Mouse (Mus musculus) hindbrain, embryonic 15.5 days (tissue): ENCODE data around the gene Sept9. TPM values are rescaled to one million over a fixed set of nuclear protein-coding genes. Genes with fewer than 3 reads are reported as not detected.
"Not testable (repeated sequence)": the region's sequence is repeated elsewhere in the genome, so short reads cannot be mapped to it uniquely, and the experiment has no call there.

Experiments used
- ATAC-seq: fragments of 200-750 bp; cut with Nextera tagmentation; 2 replicates; pipeline ENCODE4 v1.8.0; 2017; ENCODE audit warnings: low read depth, moderate number of reproducible peaks, moderate TSS enrichment; ENCODE audit not compliant: low FRiP score
- H3K27ac ChIP-seq: fragments of 300-500 bp; sonication (generic); replicated peaks from 2 replicates; pipeline ENCODE4 v1.5.1; 2015; ENCODE audit warnings: mild to moderate bottlenecking, inconsistent platforms
- H3K27me3 ChIP-seq: fragments of 300-500 bp; sonication (generic); 2 replicates; pipeline ENCODE4 v1.6.1; 2015; ENCODE audit warnings: control low read depth, inconsistent platforms
- H3K36me3 ChIP-seq: fragments of 300-500 bp; sonication (generic); 2 replicates; pipeline ENCODE4 v1.6.1; 2015; ENCODE audit warnings: control low read depth, inconsistent platforms
- H3K4me1 ChIP-seq: fragments of 300-500 bp; sonication (generic); replicated peaks from 2 replicates; pipeline ENCODE4 v1.6.1; 2015; ENCODE audit warnings: control low read depth, inconsistent platforms
- H3K4me2 ChIP-seq: fragments of 300-500 bp; sonication (generic); 2 replicates; pipeline ENCODE4 v1.6.1; 2015; ENCODE audit warnings: moderate library complexity, mild to moderate bottlenecking, inconsistent platforms
- H3K4me3 ChIP-seq: fragments of 300-500 bp; sonication (generic); 2 replicates; pipeline ENCODE4 v1.5.1; 2015; ENCODE audit warnings: mild to moderate bottlenecking, inconsistent platforms
- H3K9ac ChIP-seq: fragments of 300-500 bp; sonication (generic); 2 replicates; pipeline ENCODE4 v1.6.1; 2015; ENCODE audit warnings: inconsistent platforms
- H3K9me3 ChIP-seq: fragments of 300-500 bp; sonication (generic); 2 replicates; pipeline ENCODE4 v1.6.1; 2016; ENCODE audit warnings: control low read depth, inconsistent platforms
- WGBS: fragments of 180-500 bp; shearing (Covaris S2); methylation state at CpG from one replicate; pipeline ENCODE4 v1.1.7; 2015; 5-methylcytosine and 5-hydroxymethylcytosine counted together
- polyA plus RNA-seq: library from polyadenylated mRNA; unstranded; fragments of >200 nt; fragmentation: Nextera tagmentation; extraction: Ambion mirVana; gene quantifications from 2 replicates; pipeline ENCODE4 v1.2.1, GENCODE M21; 2015

The Sept9 gene
- polyA plus RNA-seq, 1 experiment from 2014 or later, result 111 TPM

- 88% methylated on average over 15 of the region's 15 CpGs for WGBS
- Histone ChIP-seq H3K9ac (no peak overlapping the region), H3K27me3 (no peaks in the 10 kb centered on the region), H3K4me1 (peaks cover 55% of the 10 kb centered on the region), H3K36me3 (no peaks in the 10 kb centered on the region), H3K27ac (no peak overlapping the region), H3K4me3 (no peak overlapping the region), H3K4me2 (no peak overlapping the region), H3K9me3 (no peaks in the 10 kb centered on the region)
- no peak for ATAC-seq
These were observed 123.5 kb downstream of the Sept9 start for GRCm38 (mm10) chr11:117322730-117323579.

DNA sequence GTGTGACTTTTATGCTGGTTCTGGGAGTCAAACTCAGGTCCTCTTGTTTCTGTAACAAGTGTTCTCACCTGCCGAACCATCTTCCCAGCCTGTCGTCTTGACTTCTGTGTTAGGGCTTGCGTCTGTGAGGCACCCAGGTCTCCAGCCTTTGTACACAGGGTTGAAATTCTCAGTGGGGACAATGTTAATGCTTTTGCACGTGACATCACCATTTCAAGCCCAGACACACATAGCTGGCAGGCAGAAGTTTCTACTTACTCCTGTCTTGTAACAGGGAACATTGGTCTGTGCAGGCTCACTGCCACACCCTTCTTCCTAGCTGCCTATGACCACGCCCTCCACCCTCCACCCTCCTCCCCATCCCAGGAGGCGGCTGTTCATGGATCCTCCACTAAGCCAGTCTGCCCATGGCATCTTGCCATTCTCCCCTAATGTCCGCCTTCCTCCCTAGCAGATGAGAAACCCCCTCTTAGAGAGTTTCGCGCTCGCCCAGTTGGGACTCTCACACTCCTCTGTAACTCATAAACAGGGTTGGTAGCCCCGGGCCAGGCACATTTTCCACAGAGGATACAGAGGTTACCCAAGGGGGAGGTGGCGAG lies 124.6 kb downstream of the Sept9 start:
- Histone ChIP-seq H3K4me1 (peaks cover 44% of the 10 kb centered on the region), H3K36me3 (no peaks in the 10 kb centered on the region), H3K9ac (no peak overlapping the region), H3K4me2 (no peak overlapping the region), H3K4me3 (no peak overlapping the region), H3K27ac (no peak overlapping the region), H3K9me3 (no peaks in the 10 kb centered on the region), H3K27me3 (no peaks in the 10 kb centered on the region)
- WGBS, result 57% methylated on average over 12 of the region's 12 CpGs
- ATAC-seq, result no peak

DNA sequence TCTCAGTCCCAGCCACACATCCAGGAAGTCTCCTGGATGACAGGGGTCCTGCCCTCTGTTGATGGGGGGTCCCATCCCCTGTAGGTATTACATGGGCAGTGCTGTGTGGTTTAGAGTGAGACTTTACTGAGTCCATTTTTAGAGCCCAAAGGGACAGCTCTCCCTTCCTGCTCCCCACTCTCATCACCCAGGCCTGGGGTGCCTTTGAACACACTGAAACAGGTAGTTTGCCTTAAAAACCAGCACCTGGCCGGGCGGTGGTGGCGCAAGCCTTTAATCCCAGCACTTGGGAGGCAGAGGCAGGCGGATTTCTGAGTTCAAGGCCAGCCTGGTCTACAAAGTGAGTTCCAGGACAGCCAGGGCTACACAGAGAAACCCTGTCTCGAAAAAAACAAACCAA lies 125.3 kb downstream of the Sept9 start:
- WGBS, result 91% methylated on average over 5 of the region's 5 CpGs
- not testable (repeated sequence) for H3K27me3 ChIP-seq, H3K4me2 ChIP-seq, H3K9ac ChIP-seq, H3K9me3 ChIP-seq, H3K4me3 ChIP-seq, ATAC-seq, H3K27ac ChIP-seq, H3K36me3 ChIP-seq
- peaks cover 38% of the 10 kb centered on the region for H3K4me1 ChIP-seq

DNA sequence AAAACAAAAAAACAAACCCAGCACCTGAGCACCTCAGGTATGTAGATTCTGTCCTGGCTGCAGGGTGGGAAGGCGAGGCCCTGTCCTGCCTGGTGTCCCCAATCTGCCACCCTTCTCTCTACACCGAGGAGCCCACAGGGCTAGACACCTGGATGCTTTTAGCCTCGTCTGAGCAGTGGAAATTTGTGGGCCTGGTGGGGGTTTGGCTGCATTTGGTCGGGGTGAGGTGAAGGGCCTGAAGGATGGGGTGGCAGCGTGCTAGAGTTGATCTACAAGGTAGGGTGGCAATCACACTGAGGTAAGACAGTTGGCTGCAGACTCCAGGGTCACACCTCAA lies 125.6 kb downstream of the Sept9 start:
- no peaks in the 10 kb centered on the region for H3K9me3 ChIP-seq
- H3K4me2 ChIP-seq, result no peak overlapping the region
- H3K27ac ChIP-seq, result no peak overlapping the region
- H3K36me3 ChIP-seq, result no peaks in the 10 kb centered on the region
- H3K27me3 ChIP-seq, result no peaks in the 10 kb centered on the region
- no peak overlapping the region for H3K4me3 ChIP-seq
- 83% methylated on average over 5 of the region's 5 CpGs for WGBS
- no peak for ATAC-seq
- H3K9ac ChIP-seq, result no peak overlapping the region
- peaks cover 36% of the 10 kb centered on the region for H3K4me1 ChIP-seq

- Histone ChIP-seq H3K9ac (no peak overlapping the region), H3K9me3 (no peaks in the 10 kb centered on the region), H3K4me1 (peaks cover 36% of the 10 kb centered on the region), H3K27me3 (no peaks in the 10 kb centered on the region), H3K4me2 (no peak overlapping the region), H3K4me3 (no peak overlapping the region), H3K27ac (no peak overlapping the region), H3K36me3 (no peaks in the 10 kb centered on the region)
- 47% methylated on average over 12 of the region's 12 CpGs for WGBS
- no peak for ATAC-seq
These were observed 126.1 kb downstream of the Sept9 start for GRCm38 (mm10) chr11:117325468-117326139.

DNA sequence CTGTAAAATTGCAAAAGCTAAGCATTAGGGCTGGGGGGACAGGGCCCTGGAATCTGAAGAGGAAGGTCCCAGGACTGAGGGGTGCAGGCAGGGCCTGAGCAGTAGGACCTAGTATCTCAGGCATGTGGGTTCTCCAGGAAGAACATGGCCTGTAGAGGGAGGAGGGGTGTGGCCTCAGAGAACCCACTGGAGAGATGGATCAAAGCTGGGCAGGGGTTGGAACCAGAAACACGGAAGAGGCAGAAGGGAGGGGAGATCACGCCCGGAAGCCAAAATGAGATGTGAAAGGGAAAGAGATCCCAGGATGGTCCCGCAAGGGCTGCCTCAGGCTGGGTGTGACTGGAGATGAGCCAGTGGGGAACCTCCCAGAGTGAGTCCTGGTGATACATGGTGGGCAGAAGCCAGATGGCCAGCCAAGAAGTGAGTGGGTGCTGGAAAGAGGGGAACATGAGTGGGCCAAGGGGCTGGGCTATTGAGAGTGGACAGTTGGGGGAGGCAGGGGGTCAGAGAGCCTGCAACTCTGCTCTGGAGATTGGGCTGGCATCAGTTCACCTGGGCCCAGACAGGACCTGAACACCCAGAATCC lies 126.8 kb downstream of the Sept9 start:
- no peaks in the 10 kb centered on the region for H3K27me3 ChIP-seq
- H3K36me3 ChIP-seq, result no peaks in the 10 kb centered on the region
- 59% methylated on average over 4 of the region's 4 CpGs for WGBS
- H3K4me3 ChIP-seq, result no peak overlapping the region
- H3K9ac ChIP-seq, result no peak overlapping the region
- no peaks in the 10 kb centered on the region for H3K9me3 ChIP-seq
- no peak overlapping the region for H3K27ac ChIP-seq
- no peak overlapping the region for H3K4me2 ChIP-seq
- no peak for ATAC-seq
- H3K4me1 ChIP-seq, result peaks cover 41% of the 10 kb centered on the region

DNA sequence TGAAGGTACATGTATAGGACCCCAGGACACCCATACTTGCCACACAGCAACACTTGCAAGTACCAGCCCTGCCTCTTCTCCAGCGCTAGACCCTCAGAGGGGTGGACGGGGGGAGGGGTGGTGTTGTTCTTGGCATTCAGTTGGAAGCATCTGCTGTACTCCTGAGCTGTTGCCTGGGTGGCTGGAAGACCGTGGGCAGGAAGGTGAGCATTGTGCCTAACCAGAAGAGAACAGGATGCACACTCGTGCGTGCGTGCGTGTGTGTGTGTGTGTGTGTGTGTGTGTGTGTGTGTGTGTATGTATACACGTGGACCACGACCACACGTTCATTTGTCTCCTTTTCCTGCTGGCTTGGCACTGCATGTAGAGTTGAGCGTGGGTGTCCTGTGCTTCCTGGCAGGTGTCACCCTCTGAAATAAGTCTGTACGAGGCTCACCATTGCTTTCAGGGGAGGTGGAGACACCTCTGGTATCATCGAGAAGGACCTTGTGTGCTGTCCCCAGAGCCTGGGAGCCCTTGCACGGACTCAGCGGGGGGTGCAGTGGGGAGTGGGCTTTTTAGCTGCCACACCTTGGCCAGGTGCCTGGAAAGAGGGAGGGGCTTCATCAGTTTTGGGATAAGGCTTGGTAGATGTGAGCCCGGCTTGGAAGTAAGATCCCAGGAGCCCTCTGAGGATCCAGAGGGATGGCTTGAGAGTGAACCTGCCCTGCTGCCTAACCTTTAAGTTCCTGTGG lies 127.6 kb downstream of the Sept9 start:
- Histone ChIP-seq H3K4me1 (peaks cover 48% of the 10 kb centered on the region), H3K4me2 (no peak overlapping the region), H3K27me3 (no peaks in the 10 kb centered on the region), H3K9ac (no peak overlapping the region), H3K27ac (no peak overlapping the region), H3K9me3 (no peaks in the 10 kb centered on the region), H3K36me3 (no peaks in the 10 kb centered on the region), H3K4me3 (no peak overlapping the region)
- no peak for ATAC-seq
- 61% methylated on average over 16 of the region's 16 CpGs for WGBS

DNA sequence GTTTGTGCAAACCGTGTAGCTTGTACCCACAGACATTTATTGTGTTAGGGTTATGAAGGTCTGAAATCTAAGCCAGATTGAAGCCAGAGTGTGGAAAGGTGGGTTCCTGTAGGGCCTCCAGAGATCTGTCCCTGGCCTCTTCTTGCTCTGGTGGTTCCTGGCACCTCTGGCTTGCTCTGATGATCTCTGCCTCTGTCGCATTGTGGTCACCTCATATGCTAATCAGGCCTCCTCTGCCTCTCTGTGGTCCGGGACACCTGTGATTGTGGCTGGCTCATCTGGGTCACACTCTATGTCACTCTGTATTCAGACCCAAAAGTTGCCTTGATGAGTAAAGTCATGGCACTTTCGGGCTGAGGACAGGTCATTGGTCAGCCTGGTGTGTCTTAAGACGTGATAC lies 128.2 kb downstream of the Sept9 start:
- Histone ChIP-seq H3K4me2 (no peak overlapping the region), H3K9ac (no peak overlapping the region), H3K27me3 (no peaks in the 10 kb centered on the region), H3K4me1 (peaks cover 48% of the 10 kb centered on the region), H3K4me3 (no peak overlapping the region), H3K36me3 (no peaks in the 10 kb centered on the region), H3K9me3 (no peaks in the 10 kb centered on the region), H3K27ac (no peak overlapping the region)
- no peak for ATAC-seq
- WGBS, result 82% methylated on average over 5 of the region's 5 CpGs

DNA sequence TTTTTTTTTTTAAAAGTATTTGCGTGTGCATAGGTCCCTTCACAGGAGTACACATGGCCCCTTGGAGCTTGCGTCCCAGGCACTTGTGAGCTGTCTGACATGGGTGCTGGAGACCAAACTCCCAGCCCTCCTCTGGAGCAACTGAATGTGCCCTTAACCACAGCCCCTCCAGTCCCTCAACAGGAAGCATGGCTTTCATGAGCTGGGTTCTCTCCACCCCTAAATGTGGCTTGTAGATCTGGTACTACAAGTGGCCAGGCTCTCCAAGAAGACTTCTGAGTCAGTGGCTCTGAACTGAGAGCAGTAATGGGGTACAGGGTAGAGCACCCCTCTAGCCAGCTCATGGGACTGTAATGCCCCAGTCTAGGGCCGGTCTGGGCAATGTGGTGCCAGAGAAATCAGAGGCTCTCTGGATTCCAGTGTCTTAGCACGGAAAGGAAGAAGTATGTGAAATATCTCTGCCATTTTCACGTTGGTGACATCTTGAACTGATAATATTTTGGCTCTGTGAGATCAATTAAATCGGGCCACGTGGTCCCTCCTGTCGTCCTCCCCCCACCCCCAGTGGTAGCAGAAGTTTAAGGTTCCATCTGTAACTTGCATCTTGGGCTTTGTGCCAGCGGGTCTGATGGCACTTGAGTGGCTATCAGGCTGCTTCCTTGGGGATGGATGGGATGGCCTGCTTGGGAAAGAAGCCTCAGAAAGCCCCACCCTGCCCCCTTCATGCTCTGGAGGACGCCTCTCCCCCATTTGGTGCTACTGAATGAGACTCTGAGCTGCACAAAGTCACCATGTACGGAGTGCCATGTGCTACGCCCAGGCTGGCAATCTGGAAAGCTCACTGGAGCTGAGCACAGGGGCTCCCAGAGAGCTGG lies 130.9 kb downstream of the Sept9 start:
- Histone ChIP-seq H3K4me3 (no peak overlapping the region), H3K36me3 (no peaks in the 10 kb centered on the region), H3K27ac (peak overlapping the region; percentile 94), H3K9me3 (no peaks in the 10 kb centered on the region), H3K4me1 (peaks cover 64% of the 10 kb centered on the region), H3K9ac (peak overlapping the region; percentile 73; the same call in 1 of the 2 replicates), H3K4me2 (peak overlapping the region; percentile 67), H3K27me3 (no peaks in the 10 kb centered on the region)
- 70% methylated on average over 12 of the region's 12 CpGs for WGBS
- no peak for ATAC-seq

DNA sequence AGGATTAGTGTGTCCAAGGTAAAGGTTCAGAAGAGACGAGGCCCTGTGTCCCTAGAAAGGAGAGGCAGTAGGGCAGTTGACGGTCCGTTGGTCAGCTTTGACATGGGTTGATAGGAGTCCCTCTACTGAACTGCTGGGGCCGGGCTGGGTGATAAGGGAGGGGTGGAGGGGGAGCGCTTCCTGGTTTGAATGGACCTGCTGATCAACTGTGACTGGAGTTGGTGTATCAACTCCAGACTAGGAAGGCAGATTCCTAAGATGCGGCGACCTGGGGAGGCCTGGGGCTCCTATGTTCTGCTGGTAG lies 131.4 kb downstream of the Sept9 start:
- H3K4me3 ChIP-seq, result no peak overlapping the region; the same call in 1 of the 2 replicates
- peak overlapping the region; percentile 73; the same call in 1 of the 2 replicates for H3K9ac ChIP-seq
- H3K4me2 ChIP-seq, result peak overlapping the region; percentile 67
- ATAC-seq, result no peak
- H3K36me3 ChIP-seq, result no peaks in the 10 kb centered on the region
- peak overlapping the region; percentile 94 for H3K27ac ChIP-seq
- no peaks in the 10 kb centered on the region for H3K27me3 ChIP-seq
- H3K9me3 ChIP-seq, result no peaks in the 10 kb centered on the region
- 24% methylated on average over 7 of the region's 7 CpGs for WGBS
- peaks cover 61% of the 10 kb centered on the region for H3K4me1 ChIP-seq
